Mouse (Mus musculus): Measurements from ENCODE around the gene Akap6. TPM values are rescaled to one million over a fixed set of nuclear protein-coding genes. Genes with fewer than 3 reads are reported as not detected.

Akap6 gene
- total and polyA plus RNA-seq, 3 experiments: 0.12 to 0.42 (median 0.33) TPM

DNA sequence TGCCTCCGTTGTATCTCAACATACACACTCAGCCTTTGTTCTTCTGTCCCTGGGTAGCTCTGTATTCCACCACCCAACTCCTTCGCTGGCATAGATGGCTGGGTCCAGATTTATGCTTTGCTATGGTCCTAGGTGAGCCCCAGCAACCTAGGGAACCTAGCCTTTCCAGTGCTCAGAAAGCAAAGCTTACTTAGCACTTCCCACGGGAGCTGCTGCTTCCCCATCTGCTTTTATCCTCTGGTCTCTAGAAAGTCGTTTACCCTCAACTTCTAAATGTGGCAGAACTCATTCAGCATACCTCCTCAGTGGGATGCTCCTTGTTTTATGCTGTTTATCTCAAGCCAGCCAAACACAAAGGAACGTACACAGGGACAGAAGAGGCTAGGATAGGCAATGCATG, 329.7 kb downstream of the Akap6 start:
- no peaks in the 10 kb centered on the region for H3K9me3 ChIP-seq (replicated peaks; ENCODE audit: low read length)
- H3K36me3 ChIP-seq (replicated peaks in 1 of 2; ENCODE audit: control insufficient read depth in 1 of 2, insufficient read depth in 1 of 2, low read length in 1 of 2): no peaks in the 10 kb centered on the region
- H3K79me2 ChIP-seq (replicated peaks; ENCODE audit: control insufficient read depth, extremely low read depth, insufficient read depth, poor library complexity, severe bottlenecking): no peaks in the 10 kb centered on the region
- DNase-seq (ENCODE audit: extremely low read depth): no peak
- in situ Hi-C loops (cut with MboI; ENCODE audit: low pct_ligation_motif_present, low pct_unique_long_range_greater_than_20kb, low sequenced_read_pairs): no loop called here
- H3K9ac ChIP-seq (ENCODE audit: insufficient read depth, low read depth): no peak overlapping the region
- dilution Hi-C loops (cut with MboI; ENCODE audit: extremely low pct_ligation_motif_present, extremely low pct_unique_long_range_greater_than_20kb, low sequenced_read_pairs): no loop called here
- H3K4me1 ChIP-seq (ENCODE audit: control insufficient read depth in 1 of 2, insufficient read depth in 2 of 2): peaks cover 0 to 31% of the 10 kb centered on the region in 2 experiments; a peak in 2 of 4 replicates
- TF ChIP-seq ZNF384 (IDR thresholded peaks at IDR 0.05; ENCODE audit: low read depth, low read length): no peak
- no peak for TF ChIP-seq ETS1 (conservative IDR thresholded peaks at IDR 0.05; ENCODE audit: low read depth, low read length)
- TF ChIP-seq E2F4 (IDR thresholded peaks at IDR 0.05; ENCODE audit: insufficient replicate concordance, low read depth, low read length): no peak
- no peak for TF ChIP-seq POLR2A (IDR thresholded peaks at IDR 0.05; ENCODE audit: low read depth, low read length)
- TF ChIP-seq UBTF (IDR thresholded peaks at IDR 0.05; ENCODE audit: low read depth, low read length): no peak
- no peaks in the 10 kb centered on the region for H3K27me3 ChIP-seq (replicated peaks)
- no peak overlapping the region for H3K4me3 ChIP-seq (replicated peaks in 1 of 3; ENCODE audit: low read depth in 2 of 3, low read length in 2 of 3, poor library complexity in 1 of 3)
- no peak overlapping the region for H3K27ac ChIP-seq (ENCODE audit: insufficient read depth, low read depth)
- no peak overlapping the region for H3K4me2 ChIP-seq (ENCODE audit: insufficient read depth, low read depth, poor library complexity, severe bottlenecking)

DNA sequence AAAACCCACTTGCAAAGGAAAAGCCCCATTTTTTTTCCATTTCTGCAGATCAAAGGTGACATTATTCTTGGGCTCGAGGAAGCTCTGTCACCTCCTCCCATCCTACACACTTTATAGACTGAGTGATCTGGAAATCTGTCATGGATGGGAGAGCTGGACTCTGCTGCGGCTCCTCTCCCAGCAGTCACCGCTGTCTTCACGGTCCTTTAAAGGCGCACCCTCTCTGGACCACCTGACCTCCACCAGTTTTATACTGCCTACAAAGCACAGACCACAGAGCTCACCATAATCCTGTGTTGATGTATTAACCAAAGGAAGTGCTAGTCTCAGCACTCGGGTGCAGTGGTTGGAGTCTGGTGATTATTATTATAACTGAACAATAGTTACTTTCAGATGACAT, 330.7 kb downstream of the Akap6 start:
- Histone ChIP-seq H3K4me2 (ENCODE audit: insufficient read depth, low read depth, poor library complexity, severe bottlenecking) (no peak overlapping the region), H3K9me3 (replicated peaks; ENCODE audit: low read length) (no peaks in the 10 kb centered on the region), H3K4me3 (replicated peaks in 1 of 3; ENCODE audit: low read depth in 2 of 3, low read length in 2 of 3, poor library complexity in 1 of 3) (no peak overlapping the region), H3K79me2 (replicated peaks; ENCODE audit: control insufficient read depth, extremely low read depth, insufficient read depth, poor library complexity, severe bottlenecking) (no peaks in the 10 kb centered on the region), H3K27ac (ENCODE audit: insufficient read depth, low read depth) (no peak overlapping the region), H3K9ac (ENCODE audit: insufficient read depth, low read depth) (no peak overlapping the region), H3K4me1 (ENCODE audit: control insufficient read depth in 1 of 2, insufficient read depth in 2 of 2) (peaks cover 0 to 22% of the 10 kb centered on the region in 2 experiments; a peak in 2 of 4 replicates), H3K27me3 (replicated peaks) (no peaks in the 10 kb centered on the region), H3K36me3 (replicated peaks in 1 of 2; ENCODE audit: control insufficient read depth in 1 of 2, insufficient read depth in 1 of 2, low read length in 1 of 2) (no peaks in the 10 kb centered on the region)
- no peak for TF ChIP-seq JUN (IDR thresholded peaks at IDR 0.05; ENCODE audit: insufficient read depth, low read depth, low read length)
- no peak for TF ChIP-seq MXI1 (IDR thresholded peaks at IDR 0.05; ENCODE audit: low read depth, low read length)
- TF ChIP-seq ZC3H11A (IDR thresholded peaks at IDR 0.05; ENCODE audit: low read depth, low read length): no peak
- no peak for TF ChIP-seq MYC (IDR thresholded peaks at IDR 0.05; ENCODE audit: low read depth, low read length)
- no peak for TF ChIP-seq IRF4 (IDR thresholded peaks at IDR 0.05; ENCODE audit: low read depth, low read length)
- no peak for TF ChIP-seq UBTF (IDR thresholded peaks at IDR 0.05; ENCODE audit: low read depth, low read length)
- no peak for TF ChIP-seq E2F4 (IDR thresholded peaks at IDR 0.05; ENCODE audit: insufficient replicate concordance, low read depth, low read length)
- no peak for TF ChIP-seq ZMIZ1 (IDR thresholded peaks at IDR 0.05; ENCODE audit: low read depth, low read length)
- TF ChIP-seq MAZ (IDR thresholded peaks at IDR 0.05; ENCODE audit: low read depth, low read length): no peak
- TF ChIP-seq ZKSCAN1 (IDR thresholded peaks at IDR 0.05; ENCODE audit: borderline replicate concordance, low read depth, low read length): no peak
- in situ Hi-C loops (cut with MboI; ENCODE audit: low pct_ligation_motif_present, low pct_unique_long_range_greater_than_20kb, low sequenced_read_pairs) (no loop called here), dilution Hi-C loops (cut with MboI; ENCODE audit: extremely low pct_ligation_motif_present, extremely low pct_unique_long_range_greater_than_20kb, low sequenced_read_pairs) (no loop called here)
- no peak for DNase-seq (ENCODE audit: extremely low read depth)

DNA sequence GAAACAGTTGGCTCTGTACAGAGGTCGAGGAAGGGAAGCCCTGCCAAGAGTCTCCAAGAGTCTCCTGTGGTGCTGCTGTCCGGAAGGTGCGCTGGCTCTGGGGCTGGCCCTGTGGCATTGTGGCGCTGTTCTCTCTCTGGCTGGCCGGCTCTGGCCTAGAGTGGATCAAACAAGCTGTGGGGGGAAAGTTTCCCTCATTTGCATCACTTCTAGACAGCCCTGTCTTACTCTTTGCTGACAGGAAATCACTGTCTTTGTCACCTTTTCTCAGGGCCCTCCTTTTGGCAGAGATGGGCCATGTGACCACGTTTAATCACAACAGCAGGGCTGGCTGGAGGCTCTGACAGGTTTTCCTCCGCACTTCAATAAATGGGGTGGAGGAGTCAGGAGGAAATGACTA, 333.6 kb downstream of the Akap6 start:
- peak; percentile 89 for DNase-seq (ENCODE audit: extremely low read depth)
- H3K27me3 ChIP-seq (replicated peaks): no peaks in the 10 kb centered on the region
- no peaks in the 10 kb centered on the region for H3K79me2 ChIP-seq (replicated peaks; ENCODE audit: control insufficient read depth, extremely low read depth, insufficient read depth, poor library complexity, severe bottlenecking)
- peaks cover 0 to 17% of the 10 kb centered on the region in 2 experiments; a peak in 2 of 4 replicates for H3K4me1 ChIP-seq (ENCODE audit: control insufficient read depth in 1 of 2, insufficient read depth in 2 of 2)
- H3K36me3 ChIP-seq (replicated peaks in 1 of 2; ENCODE audit: control insufficient read depth in 1 of 2, insufficient read depth in 1 of 2, low read length in 1 of 2): no peaks in the 10 kb centered on the region
- no peak overlapping the region for H3K9ac ChIP-seq (ENCODE audit: insufficient read depth, low read depth)
- no peaks in the 10 kb centered on the region for H3K9me3 ChIP-seq (replicated peaks; ENCODE audit: low read length)
- dilution Hi-C loops (cut with MboI; ENCODE audit: extremely low pct_ligation_motif_present, extremely low pct_unique_long_range_greater_than_20kb, low sequenced_read_pairs): no loop called here
- in situ Hi-C loops (cut with MboI; ENCODE audit: low pct_ligation_motif_present, low pct_unique_long_range_greater_than_20kb, low sequenced_read_pairs): no loop called here
- no peak overlapping the region for H3K27ac ChIP-seq (ENCODE audit: insufficient read depth, low read depth)
- H3K4me3 ChIP-seq (replicated peaks in 1 of 3; ENCODE audit: low read depth in 2 of 3, low read length in 2 of 3, poor library complexity in 1 of 3): no peak overlapping the region
- peak overlapping the region; percentile 26 for H3K4me2 ChIP-seq (ENCODE audit: insufficient read depth, low read depth, poor library complexity, severe bottlenecking)
- TF ChIP-seq BHLHE40 (IDR thresholded peaks at IDR 0.05; ENCODE audit: low read depth, low read length) (no peak), JUN (IDR thresholded peaks at IDR 0.05; ENCODE audit: insufficient read depth, low read depth, low read length) (no peak), MAFK (IDR thresholded peaks at IDR 0.05; ENCODE audit: insufficient replicate concordance, low read length) (no peak), PAX5 (IDR thresholded peaks at IDR 0.05; ENCODE audit: low read length) (no peak), ZMIZ1 (IDR thresholded peaks at IDR 0.05; ENCODE audit: low read depth, low read length) (no peak), ZNF384 (IDR thresholded peaks at IDR 0.05; ENCODE audit: low read depth, low read length) (no peak), POLR2AphosphoS2 (IDR thresholded peaks at IDR 0.05; ENCODE audit: low read depth, low read length) (no peak), USF1 (IDR thresholded peaks at IDR 0.05; ENCODE audit: low read depth, low read length) (peak; percentile 79), ELF1 (IDR thresholded peaks at IDR 0.05; ENCODE audit: low read depth, low read length) (peak; percentile 40; the same call in 1 of the 2 replicates), NELFE (IDR thresholded peaks at IDR 0.05; ENCODE audit: low read depth, low read length) (no peak), GABPA (IDR thresholded peaks at IDR 0.05; ENCODE audit: insufficient replicate concordance, low read depth, low read length) (no peak), MEF2A (IDR thresholded peaks at IDR 0.05; ENCODE audit: borderline replicate concordance, low read depth, low read length) (no peak; the same call in 1 of the 2 replicates), MAX (IDR thresholded peaks at IDR 0.05; ENCODE audit: low read length) (peak; percentile 82), CHD1 (IDR thresholded peaks at IDR 0.05; ENCODE audit: low read depth, low read length) (no peak), RAD21 (IDR thresholded peaks at IDR 0.05; ENCODE audit: low read depth, low read length) (peak; percentile 11), SMC3 (IDR thresholded peaks at IDR 0.05; ENCODE audit: low read depth, low read length) (no peak)
